Mouse (Mus musculus) MEL (cell line): ENCODE results near the gene Negr1. TPM values are rescaled to one million over a fixed set of nuclear protein-coding genes. Genes with fewer than 3 reads are reported as not detected.

ENCODE experiments used
- DNase-seq: peaks from one replicate; pipeline ENCODE4 v3.0.0; 2011; ENCODE audit warnings: low read depth, low spot score
- H3K27ac ChIP-seq: 2 replicates; pipeline ENCODE4 v1.5.1; 2012; ENCODE audit warnings: low read depth, mild to moderate bottlenecking, control low read depth, low read length, moderate library complexity; ENCODE audit not compliant: control insufficient read depth
- H3K27me3 ChIP-seq, 2 experiments: fragments of 150-350 bp in 1 of 2; sonication (generic) in 1 of 2; 2 replicates each; pipeline ENCODE4 v1.6.1; 2012; ENCODE audit warnings: low read length in 2 of 2, mild to moderate bottlenecking in 2 of 2, improper control_type of control experiment in 1 of 2, moderate library complexity in 1 of 2; ENCODE audit not compliant: insufficient read depth in 2 of 2, control insufficient read depth in 1 of 2
- H3K36me3 ChIP-seq, 2 experiments: 2 replicates each; pipeline ENCODE4 v1.6.1; 2012 to 2014; ENCODE audit warnings: low read length in 2 of 2, improper control_type of control experiment in 1 of 2, inconsistent platforms in 1 of 2, mild to moderate bottlenecking in 1 of 2; ENCODE audit not compliant: insufficient read depth in 2 of 2, control insufficient read depth in 1 of 2
- H3K4me1 ChIP-seq, 2 experiments: fragments of 150-350 bp in 1 of 2; sonication (generic) in 1 of 2; 2 replicates each; pipeline ENCODE4 v1.6.1; 2012; ENCODE audit warnings: low read length in 2 of 2, improper control_type of control experiment in 1 of 2, mild to moderate bottlenecking in 1 of 2; ENCODE audit not compliant: insufficient read depth in 2 of 2, control insufficient read depth in 1 of 2
- H3K4me3 ChIP-seq, 2 experiments: fragments of 150-350 bp in 1 of 2; sonication (generic) in 1 of 2; 2 replicates each; pipeline ENCODE4 v1.5.1; 2012; ENCODE audit warnings: low read depth in 2 of 2, low read length in 2 of 2, mild to moderate bottlenecking in 2 of 2, moderate library complexity in 2 of 2, control low read depth in 1 of 2, improper control_type of control experiment in 1 of 2; ENCODE audit not compliant: control insufficient read depth in 1 of 2, insufficient read depth in 1 of 2
- H3K79me2 ChIP-seq: 2 replicates; pipeline ENCODE4 v1.6.1; 2012; ENCODE audit warnings: mild to moderate bottlenecking, low read length, moderate library complexity; ENCODE audit not compliant: control insufficient read depth, poor library complexity, insufficient read depth
- H3K9ac ChIP-seq: 2 replicates; pipeline ENCODE4 v1.6.1; 2012; ENCODE audit warnings: low read depth, mild to moderate bottlenecking, control low read depth, low read length, moderate library complexity; ENCODE audit not compliant: control insufficient read depth, poor library complexity, severe bottlenecking
- H3K9me3 ChIP-seq: fragments of 150-350 bp; sonication (generic); replicated peaks from 2 replicates; pipeline ENCODE4 v1.6.1; 2012; ENCODE audit warnings: mild to moderate bottlenecking, low read length, improper control_type of control experiment, moderate library complexity; ENCODE audit not compliant: insufficient read depth
- CHD1 ChIP-seq: IDR thresholded peaks from 2 replicates; pipeline ENCODE4 v1.6.1; 2012; ENCODE audit warnings: low read depth, mild to moderate bottlenecking, inconsistent platforms, low read length, improper control_type of control experiment
- CHD2 ChIP-seq: IDR thresholded peaks from 2 replicates; pipeline ENCODE4 v1.6.1; 2011; ENCODE audit warnings: low read length, improper control_type of control experiment
- CTCF ChIP-seq, 3 experiments: IDR thresholded peaks in 2 of 3; conservative IDR thresholded peaks in 1 of 3; 2 replicates each; pipeline ENCODE4 v1.5.1; 2011 to 2012; ENCODE audit warnings: low read length in 3 of 3, low read depth in 2 of 3, mild to moderate bottlenecking in 2 of 3, improper control_type of control experiment in 1 of 3, inconsistent platforms in 1 of 3, mixed read lengths in 1 of 3, moderate library complexity in 1 of 3; ENCODE audit not compliant: control insufficient read depth in 1 of 3, insufficient read depth in 1 of 3, poor library complexity in 1 of 3, severe bottlenecking in 1 of 3
- E2F4 ChIP-seq: IDR thresholded peaks from 2 replicates; pipeline ENCODE4 v1.6.1; 2011; ENCODE audit warnings: low read depth, low read length, improper control_type of control experiment, borderline replicate concordance
- EP300 ChIP-seq, 2 experiments: IDR thresholded peaks; 2 replicates each; pipeline ENCODE4 v1.6.1; 2011; ENCODE audit warnings: improper control_type of control experiment in 2 of 2, low read length in 2 of 2, low read depth in 1 of 2, mild to moderate bottlenecking in 1 of 2
- ETS1 ChIP-seq: IDR thresholded peaks from 2 replicates; pipeline ENCODE4 v1.6.1; 2012; ENCODE audit warnings: low read depth, mild to moderate bottlenecking, inconsistent platforms, low read length, improper control_type of control experiment, moderate library complexity
- GATA1 ChIP-seq: IDR thresholded peaks from 2 replicates; pipeline ENCODE4 v1.6.1; 2011; ENCODE audit warnings: low read depth, low read length, improper control_type of control experiment
- HCFC1 ChIP-seq: IDR thresholded peaks from 2 replicates; pipeline ENCODE4 v1.6.1; 2012; ENCODE audit warnings: low read depth, mild to moderate bottlenecking, inconsistent platforms, low read length, improper control_type of control experiment, moderate library complexity
- JUND ChIP-seq: IDR thresholded peaks from 2 replicates; pipeline ENCODE4 v1.6.1; 2011; ENCODE audit warnings: low read depth, mild to moderate bottlenecking, improper control_type of control experiment, low read length
- MAFK ChIP-seq: IDR thresholded peaks from 2 replicates; pipeline ENCODE4 v1.6.1; 2011; ENCODE audit warnings: low read depth, mild to moderate bottlenecking, low read length, improper control_type of control experiment, borderline replicate concordance
- MAX ChIP-seq: IDR thresholded peaks from 2 replicates; pipeline ENCODE4 v1.6.1; 2011; ENCODE audit warnings: low read length, improper control_type of control experiment
- MAZ ChIP-seq: IDR thresholded peaks from 2 replicates; pipeline ENCODE4 v1.6.1; 2012; ENCODE audit warnings: low read depth, mild to moderate bottlenecking, inconsistent platforms, low read length, improper control_type of control experiment
- MYB ChIP-seq: IDR thresholded peaks from 2 replicates; pipeline ENCODE4 v1.6.1; 2011; ENCODE audit warnings: mild to moderate bottlenecking, low read depth, low read length, improper control_type of control experiment
- NELFE ChIP-seq: IDR thresholded peaks from 2 replicates; pipeline ENCODE4 v1.6.1; 2011; ENCODE audit warnings: low read depth, low read length, improper control_type of control experiment
- NRF1 ChIP-seq: IDR thresholded peaks from 2 replicates; pipeline ENCODE4 v1.6.1; 2014; ENCODE audit warnings: low read depth, mild to moderate bottlenecking, inconsistent platforms, low read length, improper control_type of control experiment, moderate library complexity; ENCODE audit not compliant: poor library complexity, insufficient read depth, severe bottlenecking
- POLR2AphosphoS2 ChIP-seq: IDR thresholded peaks from 2 replicates; pipeline ENCODE4 v1.6.1; 2011; ENCODE audit warnings: low read length, improper control_type of control experiment
- RAD21 ChIP-seq: IDR thresholded peaks from 2 replicates; pipeline ENCODE4 v1.6.1; 2011; ENCODE audit warnings: mild to moderate bottlenecking, low read depth, low read length, improper control_type of control experiment
- RCOR1 ChIP-seq: IDR thresholded peaks from 2 replicates; pipeline ENCODE4 v1.6.1; 2012; ENCODE audit warnings: low read depth, mild to moderate bottlenecking, inconsistent platforms, low read length, improper control_type of control experiment
- SIN3A ChIP-seq: IDR thresholded peaks from 2 replicates; pipeline ENCODE4 v1.6.1; 2012; ENCODE audit warnings: low read length, improper control_type of control experiment, inconsistent platforms
- TAL1 ChIP-seq: IDR thresholded peaks from 2 replicates; pipeline ENCODE4 v1.6.1; 2012; ENCODE audit warnings: mild to moderate bottlenecking, inconsistent platforms, low read length, moderate library complexity, mixed read lengths
- TBP ChIP-seq: IDR thresholded peaks from 2 replicates; pipeline ENCODE4 v1.8.0; 2011; ENCODE audit warnings: low read depth, low read length, improper control_type of control experiment
- USF1 ChIP-seq: IDR thresholded peaks from 2 replicates; pipeline ENCODE4 v1.6.1; 2014; ENCODE audit warnings: low read depth, mild to moderate bottlenecking, inconsistent platforms, low read length, improper control_type of control experiment, moderate library complexity
- ZC3H11A ChIP-seq: IDR thresholded peaks from 2 replicates; pipeline ENCODE4 v1.6.1; 2012; ENCODE audit warnings: low read depth, mild to moderate bottlenecking, inconsistent platforms, low read length, improper control_type of control experiment
- ZKSCAN1 ChIP-seq: IDR thresholded peaks from 2 replicates; pipeline ENCODE4 v1.6.1; 2012; ENCODE audit warnings: low read depth, mild to moderate bottlenecking, inconsistent platforms, low read length, improper control_type of control experiment, moderate library complexity
- polyA plus RNA-seq, 2 experiments: library from polyadenylated mRNA; stranded (reverse) in 1 of 2; unstranded in 1 of 2; fragments of >175 nt in 1 of 2; fragments of >200 nt in 1 of 2; gene quantifications; 2 replicates each; pipeline versions ENCODE4 v1.2.1 to v1.2.4; 2012; ENCODE audit warnings: low replicate concordance in 2 of 2, low read depth in 1 of 2; ENCODE audit not compliant: insufficient read length in 2 of 2, insufficient read depth in 1 of 2, missing spikeins in 1 of 2
- total RNA-seq: library from RNA; depleted of rRNA; stranded (reverse); fragments of 300-350 nt; gene quantifications from 2 replicates; pipeline ENCODE4 v1.2.3, GENCODE M21; 2012

The Negr1 gene
- total and polyA plus RNA-seq, 3 experiments: not detected

- no peak for DNase-seq
- Histone ChIP-seq H3K9ac (no peak overlapping the region), H3K4me3 (no peak overlapping the region), H3K4me1 (no peaks in the 10 kb centered on the region), H3K27ac (no peak overlapping the region), H3K27me3 (no peaks in the 10 kb centered on the region), H3K9me3 (no peaks in the 10 kb centered on the region), H3K36me3 (no peaks in the 10 kb centered on the region), H3K79me2 (no peaks in the 10 kb centered on the region)
- TF ChIP-seq MAX (no peak), NRF1 (no peak), ZKSCAN1 (no peak), NELFE (no peak), ETS1 (no peak)
Observed at GRCm38 (mm10) chr3:156823039-156823438, 261.4 kb downstream of the Negr1 start.

DNA sequence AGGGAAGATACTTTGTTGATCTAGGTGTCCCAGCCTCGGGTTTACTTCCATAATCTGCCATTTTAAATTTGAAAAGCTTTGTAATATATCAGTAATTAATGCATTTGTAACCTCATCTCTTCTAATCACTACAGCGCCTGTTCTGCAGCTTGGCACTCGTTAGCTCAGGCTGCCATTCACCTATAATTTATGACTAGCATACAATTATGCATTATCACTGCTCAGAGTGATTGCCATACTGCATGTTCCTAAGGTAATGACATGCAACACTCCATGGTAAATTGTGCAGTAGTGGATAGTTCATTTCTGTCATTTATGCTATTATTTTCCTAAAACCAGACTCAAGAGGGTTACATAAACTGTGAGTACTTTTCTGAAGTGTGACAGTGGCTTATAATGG is 272.3 kb downstream of the Negr1 start:
- TF ChIP-seq E2F4: no peak
- TF ChIP-seq CHD2: no peak
- no peak for TF ChIP-seq ZC3H11A
- no peak for TF ChIP-seq EP300 (IDR thresholded peaks at IDR 0.05; ENCODE audit: low read depth in 1 of 2, low read length in 2 of 2)
- no peak for TF ChIP-seq POLR2AphosphoS2
- TF ChIP-seq RAD21: no peak
- no peak for TF ChIP-seq TAL1
- no peak for TF ChIP-seq GATA1
- TF ChIP-seq MYB: no peak
- TF ChIP-seq TBP: no peak
- TF ChIP-seq USF1: no peak
- TF ChIP-seq ZKSCAN1: no peak
- no peak for TF ChIP-seq JUND
- no peak for TF ChIP-seq HCFC1
- no peak for TF ChIP-seq RCOR1
- TF ChIP-seq CHD1: no peak
- TF ChIP-seq CTCF (IDR thresholded peaks at IDR 0.05 in 2 of 3, conservative IDR thresholded peaks at IDR 0.05 in 1 of 3; ENCODE audit: control insufficient read depth in 1 of 3, insufficient read depth in 1 of 3, low read depth in 2 of 3, low read length in 3 of 3, poor library complexity in 1 of 3, severe bottlenecking in 1 of 3): no peak
- TF ChIP-seq MAZ: no peak
- TF ChIP-seq SIN3A: no peak
- TF ChIP-seq MAFK: no peak
- DNase-seq: no peak

More for the DNA sequence above, 272.3 kb downstream of the Negr1 start:
- no peaks in the 10 kb centered on the region for H3K9me3 ChIP-seq
- H3K27me3 ChIP-seq: no peaks in the 10 kb centered on the region
- H3K27ac ChIP-seq: no peak overlapping the region
- H3K4me1 ChIP-seq: no peaks in the 10 kb centered on the region
- no peak overlapping the region for H3K9ac ChIP-seq
- no peaks in the 10 kb centered on the region for H3K36me3 ChIP-seq
- H3K79me2 ChIP-seq: no peaks in the 10 kb centered on the region
- no peak overlapping the region for H3K4me3 ChIP-seq
